Comparison of ENCODE assay signal across 20 mouse cellular contexts in the genomic region with DNA sequence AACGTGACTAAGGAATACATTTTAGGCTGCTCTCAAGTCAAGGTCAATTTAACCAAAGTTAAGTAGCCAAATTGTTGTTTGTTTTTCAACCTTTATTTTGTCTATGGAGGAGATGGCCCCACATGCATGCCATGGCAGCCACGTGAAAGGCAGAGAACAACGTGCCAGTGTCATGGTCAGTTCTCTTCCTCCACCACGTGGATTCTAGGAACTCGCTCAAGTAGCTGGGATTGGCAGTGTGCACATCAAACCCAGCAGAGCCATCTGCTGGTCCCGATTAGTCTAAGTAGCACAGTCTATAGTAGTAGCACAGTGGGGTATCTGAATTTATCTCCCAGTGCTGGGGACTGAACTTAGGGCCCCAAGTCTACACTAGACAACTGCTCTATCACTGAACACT. TPM values are rescaled to one million over a fixed set of nuclear protein-coding genes. Genes with fewer than 3 reads are reported as not detected.
DNase-seq lines count a peak whose midpoint lies in the region; ATAC-seq and TF ChIP-seq lines count a peak whose summit lies in the region.
"Had no signal": no experiment of that assay in that cellular context is flagged by ENCODE, and none has a peak within 500 bp of the region (broad histone marks: within the 10 kb centered on the region; RNA-seq: fewer than 3 reads in every experiment).

No protein-coding gene starts in this region.

- H3K9ac ChIP-seq in liver, adult 2 months (ENCODE audit: low read depth, low read length), result no peak overlapping the region
- no peak overlapping the region for H3K9ac ChIP-seq in liver, embryonic 12.5 days
- H3K9ac ChIP-seq: embryonic facial prominence, embryonic 12.5 days; forebrain, embryonic 15.5 days; hindbrain, embryonic 12.5 days had no signal

- no peaks in the 10 kb centered on the region for H3K79me2 ChIP-seq in liver, adult 2 months (ENCODE audit: control insufficient read depth, insufficient read depth, low read length)

- H3K27ac ChIP-seq in liver, adult 2 months (replicated peaks; ENCODE audit: insufficient read depth, low read depth, low read length), result no peak overlapping the region
- no peak overlapping the region for H3K27ac ChIP-seq in liver, embryonic 12.5 days
- H3K27ac ChIP-seq: embryonic facial prominence, embryonic 12.5 days; forebrain, embryonic 15.5 days; heart, embryonic 10.5 days; hindbrain, embryonic 12.5 days had no signal

- 29% methylated on average over 6 of the region's 6 CpGs for WGBS in liver, adult 2 months
- 61% methylated on average over 6 of the region's 6 CpGs for WGBS in liver, embryonic 12.5 days (ENCODE audit: insufficient replicate concordance)

- TF ChIP-seq CTCF in liver, adult 2 months (IDR thresholded peaks at IDR 0.05; ENCODE audit: low read depth, low read length), result peak; percentile 67

- H3K4me3 ChIP-seq in liver, adult 2 months (ENCODE audit: insufficient read depth, low read depth, low read length), result no peak overlapping the region
- no peak overlapping the region for H3K4me3 ChIP-seq in liver, embryonic 12.5 days
- H3K4me3 ChIP-seq: embryonic facial prominence, embryonic 12.5 days; forebrain, embryonic 15.5 days; heart, embryonic 10.5 days; hindbrain, embryonic 12.5 days had no signal

- ATAC-seq in liver, embryonic 12.5 days, result no peak
- ATAC-seq: activated CD4-positive, CD25-positive, alpha-beta regulatory T cell, adult 4 months; forebrain, embryonic 15.5 days had no signal

- no peaks in the 10 kb centered on the region for H3K9me3 ChIP-seq in liver, embryonic 12.5 days (replicated peaks)
- H3K9me3 ChIP-seq: embryonic facial prominence, embryonic 12.5 days; forebrain, embryonic 15.5 days; heart, embryonic 10.5 days; hindbrain, embryonic 12.5 days had no signal

- DNase-seq in kidney, adult 9 months, result peak; percentile 11
- DNase-seq in kidney, postnatal 14 days, result no peak
- DNase-seq in liver, adult 2 months (ENCODE audit: extremely low read depth, low read depth, low spot score), result peak; percentile 85
- DNase-seq in ES-CJ7 (ENCODE audit: low read depth, low spot score) (peak; percentile 60), R1 (ENCODE audit: low read depth, low spot score) (peak; percentile 21)
- DNase-seq in thymus, postnatal 14 days, result no peak
- DNase-seq: adrenal gland, postnatal 14 days; cerebellum, adult 11-12 months; cerebellum, adult 9-10 months; cerebellum, postnatal 25 days; heart, adult 18-20 months; heart, postnatal 10 days; heart, postnatal 4 days had no signal

- H3K4me1 ChIP-seq in liver, adult 2 months (ENCODE audit: control insufficient read depth, insufficient read depth, low read length), result no peaks in the 10 kb centered on the region
- no peaks in the 10 kb centered on the region for H3K4me1 ChIP-seq in liver, embryonic 12.5 days
- H3K4me1 ChIP-seq: embryonic facial prominence, embryonic 12.5 days; forebrain, embryonic 15.5 days; heart, embryonic 10.5 days; hindbrain, embryonic 12.5 days had no signal

- H3K4me2 ChIP-seq in liver, embryonic 12.5 days, result no peak overlapping the region
- H3K4me2 ChIP-seq: embryonic facial prominence, embryonic 12.5 days; forebrain, embryonic 15.5 days; hindbrain, embryonic 12.5 days had no signal

- no peak for TF ChIP-seq POLR2A in liver, adult 2 months (IDR thresholded peaks at IDR 0.05; ENCODE audit: extremely low read depth, insufficient read depth, low read length)

- no peaks in the 10 kb centered on the region for H3K27me3 ChIP-seq in liver, adult 2 months (ENCODE audit: control insufficient read depth, insufficient read depth, low read length)
- H3K27me3 ChIP-seq in liver, embryonic 12.5 days (replicated peaks), result no peaks in the 10 kb centered on the region
- H3K27me3 ChIP-seq: embryonic facial prominence, embryonic 12.5 days; forebrain, embryonic 15.5 days; hindbrain, embryonic 12.5 days had no signal

- H3K36me3 ChIP-seq in liver, adult 2 months (ENCODE audit: control insufficient read depth, insufficient read depth, low read length), result peaks cover 7% of the 10 kb centered on the region; the same call in 1 of the 2 replicates
- peaks cover 41% of the 10 kb centered on the region for H3K36me3 ChIP-seq in liver, embryonic 12.5 days
- H3K36me3 ChIP-seq: G1E had no signal

RNA-seq across cellular contexts. Expression of a gene that starts 38.1 kb away (rescaled TPM):
- total RNA-seq in liver, adult 2 months (2014; rRNA removed), result 520 and 564 TPM in 2 replicates
- 164 and 201 TPM in 2 replicates for polyA plus RNA-seq in liver, adult 2 months (2012; rRNA removed)
- 18.0 and 20.3 TPM in 2 replicates for polyA plus RNA-seq in liver, embryonic 12.5 days (2016; fragmentation: Nextera tagmentation; extraction: Ambion mirVana)
- polyA plus RNA-seq: activated CD4-positive, CD25-positive, alpha-beta regulatory T cell, adult 4 months; G1E had no signal

RNA-seq across cellular contexts. Expression of a gene that starts 51.9 kb away (rescaled TPM):
- total RNA-seq in liver, adult 2 months (2014; rRNA removed), result 25.7 and 29.5 TPM in 2 replicates
- polyA plus RNA-seq in liver, adult 2 months (2012; rRNA removed), result 6.7 and 6.8 TPM in 2 replicates
- polyA plus RNA-seq in liver, embryonic 12.5 days (2016; fragmentation: Nextera tagmentation; extraction: Ambion mirVana), result 18.9 and 20.3 TPM in 2 replicates
- polyA plus RNA-seq: G1E had no signal

Comparison
In these comparisons a context has a peak if more than half of its experiments do, and no peak if none do; other contexts are left out.
1. DNase-seq: peak in kidney, adult 9 months (single experiment), liver, adult 2 months (single experiment), ES-CJ7 (single experiment) and R1 (single experiment); none in kidney, postnatal 14 days (single experiment) and thymus, postnatal 14 days (single experiment).